Mouse (Mus musculus) heart, postnatal 4 days (tissue): Measurements from ENCODE around the gene Gars. TPM values are rescaled to one million over a fixed set of nuclear protein-coding genes. Genes with fewer than 3 reads are reported as not detected.

Experiments used
- DNase-seq: peaks from one replicate; pipeline ENCODE4 v3.0.0; 2021
- total RNA-seq, 2 experiments: library from RNA; stranded (reverse); gene quantifications; 2 replicates each; pipeline ENCODE4 v1.2.3; 2021

Gars gene
- total RNA-seq, 2 experiments from 2014 or later: 93.7 to 98.2 TPM

GRCm38 (mm10) chr6:55098030-55098429 is 60.2 kb downstream of the Gars start:
- DNase-seq: peak; percentile 67

- DNase-seq: no peak
These were observed 60.8 kb downstream of the Gars start for GRCm38 (mm10) chr6:55098603-55099002.

- DNase-seq: peak; percentile 72
These were observed 70.6 kb downstream of the Gars start for GRCm38 (mm10) chr6:55108358-55108757.

- peak; percentile 10 for DNase-seq
These were observed 79.7 kb downstream of the Gars start for GRCm38 (mm10) chr6:55117325-55118109.

GRCm38 (mm10) chr6:55123056-55123455 is 85.2 kb downstream of the Gars start:
- peak; percentile 31 for DNase-seq

- DNase-seq: no peak
These were observed 88.8 kb downstream of the Gars start for GRCm38 (mm10) chr6:55126576-55126975.

- no peak for DNase-seq
These were observed 90.6 kb downstream of the Gars start for GRCm38 (mm10) chr6:55128391-55128790.

Other genes starting within 250 kb of the Gars start
- 10 to 100 TPM; 20.1 to 24.3 TPM for gene Znrf2, start 221.1 kb upstream of the Gars start, total RNA-seq
- gene Nod1, start 65.4 kb upstream of the Gars start, total RNA-seq: 10 to 100 TPM in 1 of 2 experiments, 1 to 10 TPM in 1; 9.3 to 10.3 TPM
- gene Ggct, start 45.1 kb upstream of the Gars start, total RNA-seq: 10 to 100 TPM in 1 of 2 experiments, 1 to 10 TPM in 1; 8.8 to 10.2 TPM
- 10 to 100 TPM; 11.4 to 12.0 TPM for gene Crhr2, start 95.0 kb downstream of the Gars start, total RNA-seq
- gene Inmt, start 137.0 kb downstream of the Gars start, total RNA-seq: not detected
- gene Mindy4, start 165.4 kb downstream of the Gars start, total RNA-seq: 1 to 10 TPM; 4.0 to 4.6 TPM